Mouse (Mus musculus) liver (tissue): ENCODE measurements at regions not wholly inside any gene's neighbourhood (a gene's known extent, or its start where the extent isn't known, plus 50 kb on each side); places are given as distances from the start of the nearest gene placed in this dataset.

Source experiments
- DNase-seq: peaks from one replicate; pipeline ENCODE4 v3.0.0-alpha.2; 2020; ENCODE audit warnings: mixed read lengths

GRCm38 (mm10) chr5:68572816-68573215 lies 541.2 kb downstream of the Grxcr1 start:
- no peak for DNase-seq

- no peak for DNase-seq
Measured at GRCm38 (mm10) chr5:68575827-68576226, 544.2 kb downstream of the Grxcr1 start.

DNA sequence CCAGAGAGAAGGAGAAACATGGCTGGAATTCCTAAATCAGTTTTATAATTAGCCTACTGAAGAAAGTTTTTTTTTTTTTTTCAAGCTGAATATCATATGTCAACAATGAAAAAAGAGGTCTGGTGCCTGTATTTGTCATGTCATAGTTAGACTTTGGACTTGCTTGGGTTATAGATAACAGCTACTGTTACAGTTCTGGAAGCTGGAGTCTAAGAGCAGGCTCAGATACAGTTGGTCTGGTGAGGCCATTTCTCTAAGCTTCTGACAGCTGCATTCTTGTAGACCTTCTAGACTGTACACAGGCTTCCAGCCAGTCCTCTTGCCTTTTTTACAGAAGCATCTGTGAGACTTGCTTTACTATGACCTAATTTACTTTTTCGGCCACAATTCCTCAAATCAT lies 546.9 kb downstream of the Grxcr1 start:
- DNase-seq = no peak

- DNase-seq = no peak
Measured at GRCm38 (mm10) chr5:68592423-68592822, 560.8 kb downstream of the Grxcr1 start.

DNA sequence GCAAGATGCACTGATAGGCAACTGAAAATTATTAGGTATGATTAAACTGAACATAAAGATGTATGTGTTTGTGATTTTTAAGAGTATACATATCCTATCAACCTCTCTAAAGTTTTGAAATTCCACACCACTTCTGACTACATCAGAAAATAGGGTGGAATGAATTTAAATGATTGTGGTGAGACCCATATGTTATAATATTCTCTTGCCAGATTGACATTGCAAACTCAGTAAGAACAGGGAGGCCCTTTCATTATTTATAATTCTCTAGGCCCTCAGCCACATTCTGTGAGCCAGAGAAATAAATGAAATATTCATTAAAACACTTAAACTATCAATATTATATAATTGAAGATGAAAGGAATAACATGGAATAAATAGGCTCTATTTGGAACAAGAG lies 586.8 kb downstream of the Grxcr1 start:
- DNase-seq = no peak

DNA sequence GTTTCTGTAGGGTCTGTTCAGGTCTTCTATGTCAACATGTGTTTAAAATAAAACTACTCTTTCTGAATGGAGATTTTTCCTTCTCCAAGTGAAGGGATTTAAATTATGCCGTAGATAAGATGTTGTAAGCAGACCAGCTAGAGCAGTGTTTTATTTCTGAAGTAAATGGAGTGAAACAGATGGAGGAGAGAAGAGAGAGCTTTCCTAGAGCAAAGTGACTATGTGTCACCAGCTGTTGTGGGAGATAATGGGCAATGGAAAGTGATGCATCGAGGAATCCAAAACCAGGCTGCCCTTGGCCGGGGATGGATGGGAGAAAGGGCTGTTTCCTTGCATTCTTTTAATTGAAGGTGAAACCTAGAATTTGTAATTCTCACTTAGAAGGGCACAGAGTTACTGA lies 603.8 kb downstream of the Grxcr1 start:
- DNase-seq = no peak

DNA sequence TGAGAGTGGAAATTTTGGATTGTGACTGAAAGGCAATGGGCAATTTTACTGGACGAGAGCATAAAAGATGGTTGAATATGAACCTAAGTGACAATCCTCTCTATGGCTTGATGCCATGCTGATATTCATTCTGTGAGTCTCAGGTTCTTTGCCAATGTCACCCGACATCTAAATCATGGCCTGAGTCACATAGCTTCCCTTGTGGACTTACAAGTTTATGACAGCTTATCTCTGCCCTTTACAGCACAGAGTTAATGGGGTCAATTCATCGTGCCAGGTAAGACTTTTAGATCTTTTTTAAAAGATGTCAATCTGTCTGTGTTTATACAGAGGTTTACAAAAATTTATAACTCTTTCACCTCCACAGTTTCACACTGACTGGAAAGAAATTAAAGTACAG lies 641.2 kb downstream of the Grxcr1 start:
- no peak for DNase-seq

GRCm38 (mm10) chr5:68701342-68701741 lies 640.1 kb downstream of the Kctd8 start:
- DNase-seq = no peak

- no peak for DNase-seq
Measured at GRCm38 (mm10) chr5:68705411-68706080, 635.9 kb downstream of the Kctd8 start.

GRCm38 (mm10) chr5:68726733-68727132 lies 614.7 kb downstream of the Kctd8 start:
- DNase-seq = no peak

- peak; percentile 4 for DNase-seq
Measured at GRCm38 (mm10) chr5:68735186-68735585, 606.3 kb downstream of the Kctd8 start.

GRCm38 (mm10) chr5:68750499-68750898 lies 591.0 kb downstream of the Kctd8 start:
- no peak for DNase-seq

- DNase-seq = no peak
Measured at GRCm38 (mm10) chr5:68753025-68753424, 588.5 kb downstream of the Kctd8 start.
